Mouse (Mus musculus) adrenal gland, adult 18-20 months (tissue): ENCODE measurements around the gene Gcg. TPM values are rescaled to one million over a fixed set of nuclear protein-coding genes. Genes with fewer than 3 reads are reported as not detected.

Experiments used
- DNase-seq, 2 experiments: peaks; one replicate each; pipeline ENCODE4 v3.0.0; 2021 to 2022; ENCODE audit warnings: low spot score in 2 of 2
- total RNA-seq, 2 experiments: library from RNA; stranded (reverse); gene quantifications; 1 replicate in 1 of 2; 2 replicates in 1 of 2; pipeline ENCODE4 v1.2.3; 2021

The Gcg gene
- total RNA-seq, 2 experiments from 2014 or later, result not detected

- no peak for DNase-seq
Observed at GRCm38 (mm10) chr2:62460815-62461450, 22.5 kb downstream of the Gcg start.

GRCm38 (mm10) chr2:62460231-62460710 is 23.2 kb downstream of the Gcg start:
- DNase-seq, result no peak

GRCm38 (mm10) chr2:62459241-62460174 is 23.9 kb downstream of the Gcg start:
- no peak for DNase-seq

GRCm38 (mm10) chr2:62458070-62458469 is 25.4 kb downstream of the Gcg start:
- no peak for DNase-seq

GRCm38 (mm10) chr2:62454991-62455390 is 28.5 kb downstream of the Gcg start:
- DNase-seq, result no peak

- no peak for DNase-seq
Observed at GRCm38 (mm10) chr2:62454033-62454432, 29.4 kb downstream of the Gcg start.

GRCm38 (mm10) chr2:62450364-62450763 is 33.1 kb downstream of the Gcg start:
- no peak for DNase-seq

GRCm38 (mm10) chr2:62449692-62450346 is 33.6 kb downstream of the Gcg start:
- DNase-seq, result no peak

GRCm38 (mm10) chr2:62440802-62441544 is 42.5 kb downstream of the Gcg start:
- no peak for DNase-seq

- DNase-seq, result no peak
Observed at GRCm38 (mm10) chr2:62440083-62440482, 43.4 kb downstream of the Gcg start.

GRCm38 (mm10) chr2:62431245-62431795 is 52.1 kb downstream of the Gcg start:
- DNase-seq, result no peak

- DNase-seq, result no peak
Observed at GRCm38 (mm10) chr2:62425941-62426340, 57.5 kb downstream of the Gcg start.

Other genes starting within 250 kb of the Gcg start
- 1 to 10 TPM; 2.0 to 4.4 TPM for gene Dpp4, start 71.4 kb downstream of the Gcg start, total RNA-seq
- 1 to 10 TPM; 2.1 to 3.2 TPM for gene Fap, start 90.4 kb upstream of the Gcg start, total RNA-seq
- 1 to 10 TPM; 8.4 to 10.0 TPM for gene Ifih1, start 162.6 kb upstream of the Gcg start, total RNA-seq
- gene Gca, start 180.6 kb upstream of the Gcg start, total RNA-seq, result 1 to 10 TPM; 1.7 to 3.3 TPM